Mouse (Mus musculus) kidney, postnatal 36 days (tissue): ENCODE results near the gene Rsph3a.

Experiments used
- DNase-seq, 2 experiments: peaks; one replicate each; pipeline ENCODE4 v3.0.0; 2021 to 2022; ENCODE audit warnings: mixed read lengths in 2 of 2

Rsph3a gene

GRCm38 (mm10) chr17:7945117-7946052 lies at the start of gene Rsph3a:
Gene Rsph3a (plus strand): TSS chr17:7945614.
- DNase-seq, result peak; percentile 93

- no peak for DNase-seq
Observed at GRCm38 (mm10) chr17:7896047-7896635, 49.3 kb upstream of the Rsph3a start.

GRCm38 (mm10) chr17:7897120-7897519 lies 48.3 kb upstream of the Rsph3a start:
- no peak for DNase-seq

- DNase-seq, result no peak
Observed at GRCm38 (mm10) chr17:7897756-7898155, 47.7 kb upstream of the Rsph3a start.

GRCm38 (mm10) chr17:7899233-7899632 lies 46.2 kb upstream of the Rsph3a start:
- no peak for DNase-seq

- no peak for DNase-seq
Observed at GRCm38 (mm10) chr17:7899961-7900360, 45.5 kb upstream of the Rsph3a start.

- no peak for DNase-seq
Observed at GRCm38 (mm10) chr17:7901536-7901935, 43.9 kb upstream of the Rsph3a start.

DNA sequence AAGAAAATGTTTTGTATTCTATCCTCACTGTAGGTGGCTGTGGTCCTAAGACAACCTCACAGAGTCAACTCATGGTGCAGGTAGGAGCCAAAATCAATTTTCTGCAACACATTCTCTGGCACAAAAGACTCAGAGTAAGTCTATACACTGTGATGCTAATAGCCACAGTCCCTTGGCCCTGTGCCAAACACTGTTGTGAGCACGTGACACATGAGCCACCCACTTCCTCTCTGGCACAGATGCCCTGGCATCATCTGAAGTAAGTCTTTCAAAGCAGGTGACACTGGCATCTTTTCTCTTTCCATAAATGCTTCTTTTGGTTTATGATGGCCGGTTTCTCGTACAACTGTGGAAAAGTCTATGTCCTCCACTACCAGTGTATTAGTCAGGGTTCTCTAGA lies 43.1 kb upstream of the Rsph3a start:
- peak in 1 of 2 experiments; percentile 27 for DNase-seq

- DNase-seq, result no peak
Observed at GRCm38 (mm10) chr17:7904992-7905391, 40.4 kb upstream of the Rsph3a start.

DNA sequence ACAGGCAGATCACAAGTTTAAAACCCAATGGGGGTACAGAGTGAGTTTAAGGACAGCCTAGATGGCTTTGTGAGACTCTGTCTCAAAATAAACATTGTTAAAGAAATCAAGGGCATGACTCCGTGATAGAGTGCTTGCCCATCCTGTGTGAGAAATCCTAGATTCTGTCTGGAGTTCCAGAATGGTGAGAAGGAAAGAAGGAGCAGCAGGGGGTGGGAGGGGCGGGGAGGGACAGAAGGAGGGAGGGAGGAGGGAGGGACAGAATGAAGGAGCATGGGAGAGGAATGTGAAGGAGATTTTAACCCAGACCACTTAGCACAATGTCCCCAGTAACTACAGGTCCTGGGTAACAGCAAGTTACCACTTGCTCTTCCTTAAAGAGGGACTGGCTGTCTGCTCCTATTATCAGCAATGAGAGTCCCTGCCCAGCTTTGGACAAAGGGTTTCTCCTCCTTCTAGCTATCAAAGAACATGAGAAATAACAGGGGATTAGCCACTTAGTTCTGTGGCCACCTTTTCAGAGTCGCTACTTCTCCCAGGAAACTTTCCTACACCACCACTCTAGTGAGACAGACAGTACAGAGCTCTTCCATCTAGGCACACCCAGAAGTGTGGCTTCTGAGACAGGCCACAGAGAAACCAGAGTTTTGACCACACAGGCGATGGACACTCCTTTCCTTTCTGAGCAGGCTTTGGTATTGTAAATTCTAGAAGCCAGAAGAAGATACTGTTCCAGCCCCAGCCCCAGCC lies 39.3 kb upstream of the Rsph3a start:
- DNase-seq, result no peak

DNA sequence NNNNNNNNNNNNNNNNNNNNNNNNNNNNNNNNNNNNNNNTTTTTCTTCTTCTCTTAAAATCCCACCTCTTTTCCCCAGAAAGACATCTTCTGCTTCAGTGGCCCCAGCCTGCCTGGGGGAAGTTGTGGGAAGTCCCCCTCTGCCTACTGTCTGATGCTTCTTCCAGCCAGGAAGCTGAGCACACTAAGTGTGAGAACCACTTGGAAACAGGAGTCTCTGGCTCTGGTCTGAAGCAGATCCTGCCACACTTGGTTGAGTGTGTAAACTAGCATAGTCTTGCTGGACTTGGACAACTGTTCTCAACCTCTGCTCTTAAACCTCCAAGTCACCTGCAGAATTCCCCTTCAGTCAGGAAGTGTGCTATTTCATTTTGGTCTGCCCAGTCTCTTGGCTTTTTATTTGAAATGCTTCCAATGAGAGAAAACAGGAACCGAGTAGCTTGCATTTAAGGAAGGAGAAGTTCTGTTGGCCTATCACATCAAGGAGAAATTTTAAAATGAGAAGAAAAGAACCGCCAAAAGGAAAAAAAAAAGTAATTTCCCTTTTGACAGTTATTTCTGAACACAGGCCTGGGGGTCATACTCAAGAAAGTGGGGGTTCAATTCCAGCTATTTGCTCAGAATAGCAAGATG lies 30.7 kb upstream of the Rsph3a start:
- DNase-seq, result no peak

GRCm38 (mm10) chr17:7915791-7916190 lies 29.6 kb upstream of the Rsph3a start:
- DNase-seq, result no peak

DNA sequence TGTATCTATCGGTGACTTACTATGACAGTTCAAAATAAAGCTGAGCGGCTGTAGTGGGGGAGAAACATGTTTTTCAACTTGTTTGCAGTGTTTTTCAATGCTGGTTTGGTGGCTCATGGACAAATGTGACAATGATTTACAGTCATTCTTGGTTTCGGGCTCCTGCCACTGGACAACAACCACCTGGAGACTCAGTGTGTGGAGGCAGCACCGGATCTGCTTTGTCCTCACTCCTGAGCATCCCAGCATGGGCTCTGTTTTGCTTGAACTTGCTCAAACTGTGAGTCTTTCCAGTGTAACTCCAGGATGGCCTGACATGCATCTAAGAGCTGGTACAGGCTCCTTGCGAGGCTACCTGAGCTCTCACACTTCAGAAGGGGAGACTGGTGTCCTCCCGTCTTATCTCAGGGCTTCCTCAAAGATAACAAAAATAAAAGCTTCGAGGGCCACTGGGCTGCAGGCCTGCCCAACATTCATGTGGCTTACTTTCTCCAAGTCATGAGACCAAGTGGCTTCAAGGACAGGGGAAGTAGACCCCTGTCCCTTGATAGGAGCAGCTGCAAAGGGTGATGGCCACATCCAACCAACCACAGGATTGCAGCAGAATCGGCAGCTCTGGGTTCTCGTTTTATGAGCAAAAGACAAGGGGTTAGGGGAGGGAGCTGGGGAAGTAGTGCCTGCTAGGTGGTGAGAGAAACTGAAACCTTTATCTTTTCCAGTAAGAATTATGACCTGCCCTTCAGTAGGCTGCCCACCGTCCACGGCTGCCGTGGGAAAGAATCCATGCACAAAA lies 28.4 kb upstream of the Rsph3a start:
- DNase-seq, result no peak

- no peak for DNase-seq
Observed at GRCm38 (mm10) chr17:7918355-7918754, 27.1 kb upstream of the Rsph3a start.

- DNase-seq, result no peak
Observed at GRCm38 (mm10) chr17:7919209-7919608, 26.2 kb upstream of the Rsph3a start.

- DNase-seq, result peak; percentile 57 to 66
Observed at GRCm38 (mm10) chr17:7922564-7922963, 22.9 kb upstream of the Rsph3a start.

GRCm38 (mm10) chr17:7924185-7924725 lies 21.2 kb upstream of the Rsph3a start:
- no peak for DNase-seq

DNA sequence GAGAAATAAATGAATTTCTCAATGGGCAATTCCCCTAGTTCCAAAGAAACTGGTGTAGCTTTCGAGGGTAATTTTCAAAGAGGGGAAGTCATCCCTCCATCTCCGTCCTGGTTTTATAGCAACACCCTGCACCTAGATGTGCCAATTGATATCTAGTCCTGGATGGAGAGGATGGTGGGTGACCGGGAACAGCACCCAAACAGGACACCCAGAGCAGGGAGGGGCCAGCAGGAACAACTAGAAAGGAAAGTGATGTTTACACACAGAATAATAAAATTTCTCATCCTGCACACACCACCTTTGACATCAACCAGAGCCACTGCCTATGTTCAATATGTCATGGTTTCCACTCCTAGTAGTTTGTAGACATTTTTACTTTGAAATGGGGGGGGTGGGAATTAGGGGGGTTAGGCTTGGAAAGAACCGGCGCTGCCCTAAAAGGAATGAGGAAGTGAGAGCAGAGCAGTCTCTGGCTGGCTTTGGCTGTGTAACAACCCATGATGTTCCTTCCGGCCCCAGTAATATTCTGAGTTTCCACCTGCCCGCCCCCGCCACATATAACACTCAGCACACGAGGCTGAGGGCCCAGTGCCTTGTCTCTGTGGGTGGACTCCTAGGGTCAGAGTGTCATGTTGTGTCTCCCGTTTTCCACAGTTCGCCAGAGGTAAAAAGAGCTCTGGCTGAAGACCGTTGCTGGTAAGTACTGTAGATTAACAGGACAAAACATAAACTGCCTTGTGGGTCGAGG lies 19.8 kb upstream of the Rsph3a start, which contains the start of gene Tagap:
TSS of gene Tagap (plus strand) at position 588 of the 748 bp plus-strand sequence.
- DNase-seq, result peak in 1 of 2 experiments; percentile 17

DNA sequence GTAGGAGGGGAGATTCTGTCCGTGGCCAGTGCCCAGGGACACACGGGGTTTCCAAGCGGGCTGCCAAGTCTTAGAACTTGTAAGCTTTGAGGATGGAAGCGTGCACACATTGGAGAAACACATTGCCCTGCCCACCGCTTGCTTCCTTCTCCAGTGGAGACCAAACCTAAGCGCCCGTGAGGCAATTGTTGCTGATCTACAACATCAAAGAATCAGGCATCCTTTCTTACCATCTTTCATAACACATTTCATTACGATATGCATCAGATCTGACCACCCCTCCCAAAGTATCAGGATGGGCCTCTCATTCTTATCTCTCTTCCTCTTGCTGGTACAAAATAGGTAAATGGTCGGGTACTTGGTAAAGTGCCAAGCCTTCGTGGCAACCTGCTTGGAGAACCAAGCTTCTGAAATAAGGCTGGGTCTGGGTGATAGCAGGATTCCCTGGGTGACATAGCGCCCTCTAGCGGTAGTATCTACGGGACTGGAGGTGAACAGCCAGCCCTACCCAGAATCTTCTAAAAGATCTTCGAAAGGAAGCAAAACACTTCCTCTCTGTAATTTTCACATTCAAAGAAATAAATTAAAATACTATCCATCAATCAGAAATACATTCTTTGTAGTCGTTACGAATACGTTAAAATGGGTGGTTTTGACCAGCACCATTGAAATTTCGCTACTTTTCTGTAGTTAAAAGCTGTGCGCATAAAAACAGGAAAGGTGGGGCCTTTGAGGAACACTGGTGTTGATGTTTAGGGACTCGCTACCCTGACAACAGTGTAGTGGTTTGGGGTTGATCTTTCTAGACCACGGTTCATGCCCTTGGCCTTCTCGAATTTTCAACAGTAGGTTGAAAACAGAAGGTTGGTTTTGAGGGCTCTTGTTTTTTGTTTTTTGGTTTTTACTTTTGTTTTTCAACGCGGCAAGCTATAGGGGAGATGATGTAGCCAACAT lies 17.6 kb upstream of the Rsph3a start:
- DNase-seq, result peak; percentile 74 to 87

DNA sequence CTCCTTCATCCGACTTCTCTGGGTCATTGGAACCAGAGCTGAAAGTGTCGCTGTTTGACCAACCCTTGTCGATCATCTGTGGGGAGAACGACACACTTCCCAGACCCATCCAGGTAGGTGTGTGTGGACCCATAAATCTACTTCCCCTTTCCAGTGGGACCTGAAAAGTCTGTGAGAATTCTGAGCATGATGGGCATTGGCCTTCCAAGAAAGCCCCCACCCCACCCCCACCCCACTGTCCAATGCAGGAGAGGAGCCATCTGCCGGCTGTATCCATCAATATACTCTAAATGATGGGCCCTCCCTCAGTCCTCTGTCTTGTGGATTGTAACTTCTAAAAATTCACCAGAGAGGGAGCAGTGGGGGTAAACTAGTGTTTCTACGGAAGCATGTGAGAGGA lies 16.8 kb upstream of the Rsph3a start:
- no peak for DNase-seq
